Mouse (Mus musculus): ENCODE measurements at regions not wholly inside any gene's neighbourhood (a gene's known extent, or its start where the extent isn't known, plus 50 kb on each side); places are given as distances from the start of the nearest gene placed in this dataset.

GRCm38 (mm10) chr16:15107234-15107633 is 200.8 kb downstream of the Efcab1 start:
- no peak overlapping the region for H3K27ac ChIP-seq (ENCODE audit: insufficient read depth, low read length)
- TF ChIP-seq CTCF (IDR thresholded peaks at IDR 0.05; ENCODE audit: low read depth, low read length) (no peak), EP300 (IDR thresholded peaks at IDR 0.05; ENCODE audit: insufficient read depth, low read depth, low read length) (no peak)
- H3K4me1 ChIP-seq (ENCODE audit: control insufficient read depth, insufficient read depth, low read length) = no peaks in the 10 kb centered on the region
- H3K27me3 ChIP-seq (ENCODE audit: control insufficient read depth, insufficient read depth, low read length, poor library complexity, severe bottlenecking) = no peaks in the 10 kb centered on the region
- H3K4me3 ChIP-seq (ENCODE audit: low read depth, low read length) = no peak overlapping the region
- no peaks in the 10 kb centered on the region for H3K36me3 ChIP-seq (ENCODE audit: control insufficient read depth, insufficient read depth, low read length, poor library complexity, severe bottlenecking)
- H3K9ac ChIP-seq (ENCODE audit: low read depth, poor library complexity, severe bottlenecking) = no peak overlapping the region
- H3K9me3 ChIP-seq (replicated peaks; ENCODE audit: control insufficient read depth, insufficient read depth, low read length, poor library complexity, severe bottlenecking) = no peaks in the 10 kb centered on the region

- no peak for TF ChIP-seq CTCF (IDR thresholded peaks at IDR 0.05; ENCODE audit: low read depth, low read length)
- TF ChIP-seq POLR2A (IDR thresholded peaks at IDR 0.05; ENCODE audit: insufficient read depth, low read length) = no peak
- no peak for TF ChIP-seq EP300 (IDR thresholded peaks at IDR 0.05; ENCODE audit: insufficient read depth, low read depth, low read length)
- no peaks in the 10 kb centered on the region for H3K36me3 ChIP-seq (ENCODE audit: control insufficient read depth, insufficient read depth, low read length, poor library complexity, severe bottlenecking)
- no peak overlapping the region for H3K4me3 ChIP-seq (ENCODE audit: low read depth, low read length)
- H3K9ac ChIP-seq (ENCODE audit: low read depth, poor library complexity, severe bottlenecking) = no peak overlapping the region
- no peaks in the 10 kb centered on the region for H3K9me3 ChIP-seq (replicated peaks; ENCODE audit: control insufficient read depth, insufficient read depth, low read length, poor library complexity, severe bottlenecking)
- H3K27me3 ChIP-seq (ENCODE audit: control insufficient read depth, insufficient read depth, low read length, poor library complexity, severe bottlenecking) = no peaks in the 10 kb centered on the region
- H3K4me1 ChIP-seq (ENCODE audit: control insufficient read depth, insufficient read depth, low read length) = no peaks in the 10 kb centered on the region
- H3K27ac ChIP-seq (ENCODE audit: insufficient read depth, low read length) = no peak overlapping the region
Measured at GRCm38 (mm10) chr16:15113131-15113530, 204.1 kb upstream of the Gm21897 start.

GRCm38 (mm10) chr16:15113989-15114556 is 203.2 kb upstream of the Gm21897 start:
- no peak overlapping the region for H3K9ac ChIP-seq (ENCODE audit: low read depth, poor library complexity, severe bottlenecking)
- H3K9me3 ChIP-seq (replicated peaks; ENCODE audit: control insufficient read depth, insufficient read depth, low read length, poor library complexity, severe bottlenecking) = no peaks in the 10 kb centered on the region
- no peak overlapping the region for H3K4me3 ChIP-seq (ENCODE audit: low read depth, low read length)
- H3K36me3 ChIP-seq (ENCODE audit: control insufficient read depth, insufficient read depth, low read length, poor library complexity, severe bottlenecking) = no peaks in the 10 kb centered on the region
- TF ChIP-seq POLR2A (IDR thresholded peaks at IDR 0.05; ENCODE audit: insufficient read depth, low read length) (no peak), CTCF (IDR thresholded peaks at IDR 0.05; ENCODE audit: low read depth, low read length) (no peak), EP300 (IDR thresholded peaks at IDR 0.05; ENCODE audit: insufficient read depth, low read depth, low read length) (no peak)
- no peaks in the 10 kb centered on the region for H3K27me3 ChIP-seq (ENCODE audit: control insufficient read depth, insufficient read depth, low read length, poor library complexity, severe bottlenecking)
- no peaks in the 10 kb centered on the region for H3K4me1 ChIP-seq (ENCODE audit: control insufficient read depth, insufficient read depth, low read length)
- H3K27ac ChIP-seq (ENCODE audit: insufficient read depth, low read length) = no peak overlapping the region

GRCm38 (mm10) chr16:15114574-15115230 is 202.6 kb upstream of the Gm21897 start:
- no peaks in the 10 kb centered on the region for H3K27me3 ChIP-seq (ENCODE audit: control insufficient read depth, insufficient read depth, low read length, poor library complexity, severe bottlenecking)
- H3K27ac ChIP-seq (ENCODE audit: insufficient read depth, low read length) = no peak overlapping the region
- no peak overlapping the region for H3K9ac ChIP-seq (ENCODE audit: low read depth, poor library complexity, severe bottlenecking)
- H3K9me3 ChIP-seq (replicated peaks; ENCODE audit: control insufficient read depth, insufficient read depth, low read length, poor library complexity, severe bottlenecking) = no peaks in the 10 kb centered on the region
- no peaks in the 10 kb centered on the region for H3K36me3 ChIP-seq (ENCODE audit: control insufficient read depth, insufficient read depth, low read length, poor library complexity, severe bottlenecking)
- no peaks in the 10 kb centered on the region for H3K4me1 ChIP-seq (ENCODE audit: control insufficient read depth, insufficient read depth, low read length)
- no peak for TF ChIP-seq POLR2A (IDR thresholded peaks at IDR 0.05; ENCODE audit: insufficient read depth, low read length)
- TF ChIP-seq EP300 (IDR thresholded peaks at IDR 0.05; ENCODE audit: insufficient read depth, low read depth, low read length) = no peak
- TF ChIP-seq CTCF (IDR thresholded peaks at IDR 0.05; ENCODE audit: low read depth, low read length) = no peak
- no peak overlapping the region for H3K4me3 ChIP-seq (ENCODE audit: low read depth, low read length)

- Histone ChIP-seq H3K27ac (ENCODE audit: insufficient read depth, low read length) (no peak overlapping the region), H3K4me1 (ENCODE audit: control insufficient read depth, insufficient read depth, low read length) (no peaks in the 10 kb centered on the region), H3K36me3 (ENCODE audit: control insufficient read depth, insufficient read depth, low read length, poor library complexity, severe bottlenecking) (no peaks in the 10 kb centered on the region), H3K4me3 (ENCODE audit: low read depth, low read length) (no peak overlapping the region), H3K9me3 (replicated peaks; ENCODE audit: control insufficient read depth, insufficient read depth, low read length, poor library complexity, severe bottlenecking) (no peaks in the 10 kb centered on the region), H3K27me3 (ENCODE audit: control insufficient read depth, insufficient read depth, low read length, poor library complexity, severe bottlenecking) (no peaks in the 10 kb centered on the region), H3K9ac (ENCODE audit: low read depth, poor library complexity, severe bottlenecking) (no peak overlapping the region)
- TF ChIP-seq EP300 (IDR thresholded peaks at IDR 0.05; ENCODE audit: insufficient read depth, low read depth, low read length) (no peak), POLR2A (IDR thresholded peaks at IDR 0.05; ENCODE audit: insufficient read depth, low read length) (no peak), CTCF (IDR thresholded peaks at IDR 0.05; ENCODE audit: low read depth, low read length) (no peak)
Measured at GRCm38 (mm10) chr16:15115386-15115785, 201.9 kb upstream of the Gm21897 start.

GRCm38 (mm10) chr16:15119799-15120198 is 197.5 kb upstream of the Gm21897 start:
- Histone ChIP-seq H3K36me3 (ENCODE audit: control insufficient read depth, insufficient read depth, low read length, poor library complexity, severe bottlenecking) (no peaks in the 10 kb centered on the region), H3K4me1 (ENCODE audit: control insufficient read depth, insufficient read depth, low read length) (no peaks in the 10 kb centered on the region), H3K27ac (ENCODE audit: insufficient read depth, low read length) (no peak overlapping the region), H3K9me3 (replicated peaks; ENCODE audit: control insufficient read depth, insufficient read depth, low read length, poor library complexity, severe bottlenecking) (no peaks in the 10 kb centered on the region), H3K4me3 (ENCODE audit: low read depth, low read length) (no peak overlapping the region), H3K27me3 (ENCODE audit: control insufficient read depth, insufficient read depth, low read length, poor library complexity, severe bottlenecking) (no peaks in the 10 kb centered on the region), H3K9ac (ENCODE audit: low read depth, poor library complexity, severe bottlenecking) (no peak overlapping the region)
- TF ChIP-seq POLR2A (IDR thresholded peaks at IDR 0.05; ENCODE audit: insufficient read depth, low read length) (no peak), EP300 (IDR thresholded peaks at IDR 0.05; ENCODE audit: insufficient read depth, low read depth, low read length) (no peak), CTCF (IDR thresholded peaks at IDR 0.05; ENCODE audit: low read depth, low read length) (no peak)

Data from ES-Bruce4 (cell line).